Mouse (Mus musculus) gastrocnemius, adult 8-10 months (tissue): ENCODE results near the gene Zfp185. TPM values are rescaled to one million over a fixed set of nuclear protein-coding genes. Genes with fewer than 3 reads are reported as not detected.
"Not testable (repeated sequence)": the region's sequence is repeated elsewhere in the genome, so short reads cannot be mapped to it uniquely, and the experiment has no call there.

ENCODE experiments used
- DNase-seq, 2 experiments: peaks; one replicate each; pipeline ENCODE4 v3.0.0; 2022; ENCODE audit warnings: low spot score in 2 of 2
- microRNA-seq: library from miRNA; unstranded; fragments of <30 nt; microRNA quantifications from one replicate; pipeline ENCODE4 v1.2.0, GENCODE M21; 2022
- total RNA-seq, 4 experiments: library from RNA; stranded (reverse); gene quantifications; 2 replicates each; pipeline ENCODE4 v1.2.4; 2022

Zfp185 gene
- total RNA-seq, 4 experiments from 2014 or later: 0.12 to 0.64 (median 0.58) TPM

- DNase-seq: no peak
Measured at GRCm38 (mm10) chrX:73061528-73061927, 74.4 kb downstream of the Zfp185 start.

GRCm38 (mm10) chrX:73062323-73062722 lies 75.2 kb downstream of the Zfp185 start:
- DNase-seq: no peak

- no peak for DNase-seq
Measured at GRCm38 (mm10) chrX:73063512-73064414, 76.6 kb downstream of the Zfp185 start.

GRCm38 (mm10) chrX:73064415-73064793 lies 77.3 kb downstream of the Zfp185 start, which contains the start of gene Pnma3:
TSS of gene Pnma3 (plus strand) at chrX:73064787.
- no peak for DNase-seq

GRCm38 (mm10) chrX:73066765-73067312 lies 79.7 kb downstream of the Zfp185 start:
- DNase-seq: not testable (repeated sequence)

Small RNA genes lying within 50 kb of the gene (microRNA-seq; reads per million reads assigned to microRNA genes)
- not detected for gene Mir2137

Other genes starting within 250 kb of the Zfp185 start
- not detected for gene Gabrq, start 162.2 kb upstream of the Zfp185 start, total RNA-seq
- 10 to 100 TPM; 26.8 to 31.3 (median 28.9) TPM for gene Cetn2, start 68.9 kb upstream of the Zfp185 start, total RNA-seq
- 1 to 10 TPM; 3.6 to 4.1 (median 3.9) TPM for gene Nsdhl, start 68.8 kb upstream of the Zfp185 start, total RNA-seq
- under 1 TPM in 1 of 4 experiments, not detected in 3; 0.21 TPM for gene Pnma5, start 49.8 kb downstream of the Zfp185 start, total RNA-seq
- not detected for gene Pnma3, start 77.4 kb downstream of the Zfp185 start, total RNA-seq
- under 1 TPM in 1 of 4 experiments, not detected in 3; 0.58 TPM for gene Xlr4a, start 95.1 kb downstream of the Zfp185 start, total RNA-seq
- gene Xlr3a, start 109.8 kb downstream of the Zfp185 start, total RNA-seq: 1 to 10 TPM in 3 of 4 experiments, not detected in 1; 1.1 to 2.1 (median 1.4) TPM
- not detected for gene Gm14685, start 129.7 kb downstream of the Zfp185 start, total RNA-seq
- not detected for gene Xlr5b, start 161.5 kb downstream of the Zfp185 start, total RNA-seq
- not detected for gene DXBay18, start 162.1 kb downstream of the Zfp185 start, total RNA-seq
- gene Spin2d, start 189.7 kb downstream of the Zfp185 start, total RNA-seq: not detected
- 1 to 10 TPM in 2 of 4 experiments, under 1 TPM in 1, not detected in 1; 0.41 to 5.5 (median 4.3) TPM for gene Xlr3b, start 204.9 kb downstream of the Zfp185 start, total RNA-seq
- gene Xlr4b, start 227.0 kb downstream of the Zfp185 start, total RNA-seq: under 1 TPM in 2 of 4 experiments, not detected in 2; 0.41 to 0.43 TPM
- gene F8a, start 241.0 kb downstream of the Zfp185 start, total RNA-seq: 1 to 10 TPM; 5.1 to 7.8 (median 6.6) TPM